Mouse (Mus musculus): ENCODE results near the gene Snrnp35. TPM values are rescaled to one million over a fixed set of nuclear protein-coding genes. Genes with fewer than 3 reads are reported as not detected.

Gene Snrnp35
- polyA plus RNA-seq, 1 experiment from 2014 or later = 25.6 TPM

DNA sequence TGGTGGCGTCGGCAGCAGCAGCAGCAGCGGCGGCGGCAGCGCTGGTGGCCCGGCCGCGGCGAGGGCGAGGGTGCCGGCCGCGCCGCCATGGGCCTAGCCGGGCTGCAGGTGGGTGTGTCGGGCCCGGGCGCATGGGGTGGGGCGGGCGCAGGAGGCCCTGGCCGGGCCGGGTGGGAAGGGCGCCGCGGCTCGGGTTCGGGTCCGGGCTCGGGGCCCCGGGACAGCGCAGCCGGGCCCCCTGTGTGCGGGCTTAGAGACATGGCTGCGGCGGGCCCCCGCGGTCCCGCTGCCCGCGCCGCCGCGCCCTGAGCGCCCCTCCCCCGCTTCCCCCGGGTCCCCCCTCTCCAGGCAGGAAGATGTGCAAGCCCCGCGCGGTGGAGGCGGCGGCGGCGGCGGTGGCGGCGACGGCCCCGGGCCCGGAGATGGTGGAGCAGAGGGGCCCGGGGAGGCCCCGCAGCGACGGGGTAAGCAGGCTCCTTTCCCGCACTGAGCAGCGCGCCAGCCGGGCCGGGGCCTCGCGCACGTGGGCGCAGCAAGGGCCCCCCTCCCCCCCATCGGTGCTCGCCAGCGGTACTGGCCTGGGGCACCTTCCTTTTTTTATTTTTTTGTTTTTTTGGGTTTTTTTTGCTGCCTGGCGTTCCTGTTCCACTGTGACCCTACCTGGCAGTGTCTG, 37.2 kb upstream of the Snrnp35 start:
- ATAC-seq (ENCODE audit: low read depth) = peak; percentile 64
- Histone ChIP-seq H3K9me3 (ENCODE audit: control insufficient read depth, low read length) (no peaks in the 10 kb centered on the region), H3K36me3 (ENCODE audit: control insufficient read depth, insufficient read depth, low read length) (peaks cover 27% of the 10 kb centered on the region), H3K9ac (ENCODE audit: low read length) (peak overlapping the region; percentile 89), H3K27me3 (ENCODE audit: control insufficient read depth, insufficient read depth, low read depth, low read length) (no peaks in the 10 kb centered on the region), H3K4me2 (ENCODE audit: low read depth, low read length) (peak overlapping the region; percentile 92), H3K27ac (ENCODE audit: low read length) (peak overlapping the region; percentile 88), H3K4me1 (replicated peaks; ENCODE audit: control insufficient read depth, insufficient read depth, low read length) (peaks cover 17% of the 10 kb centered on the region), H3K4me3 (ENCODE audit: low read length) (peak overlapping the region; percentile 86)
- under 1% methylated on average over 50 of the region's 77 CpGs for WGBS

DNA sequence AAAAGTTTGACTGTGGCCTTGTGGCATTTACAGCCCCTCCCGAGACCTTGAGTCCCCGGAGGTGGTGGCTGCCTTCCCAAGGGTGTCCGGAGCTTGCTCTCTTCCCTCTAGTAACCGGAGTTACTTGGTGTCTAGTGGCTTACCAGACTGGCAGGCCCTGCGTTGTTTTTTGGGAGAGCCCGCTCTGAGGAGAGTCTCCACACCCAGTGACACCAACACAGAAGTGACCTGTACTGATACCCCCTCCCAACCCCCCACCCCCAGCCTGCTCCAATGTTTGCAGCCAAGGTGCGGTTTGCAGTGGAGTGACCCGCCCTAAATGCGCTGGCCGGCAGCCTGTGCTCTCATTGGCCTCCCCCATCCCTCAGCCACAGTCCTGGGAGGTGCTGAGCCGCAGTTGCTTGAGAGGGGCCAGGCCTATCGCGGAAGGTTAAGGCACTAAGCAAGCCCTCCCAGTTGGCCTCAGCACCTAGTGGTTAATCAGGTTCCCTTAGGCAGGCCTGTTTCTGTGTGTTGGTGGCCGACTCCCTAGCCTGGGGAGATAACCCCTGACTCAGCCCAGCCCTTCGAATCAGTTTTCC, 36.5 kb upstream of the Snrnp35 start:
- Histone ChIP-seq H3K27ac (ENCODE audit: low read length) (peak overlapping the region; percentile 88), H3K27me3 (ENCODE audit: control insufficient read depth, insufficient read depth, low read depth, low read length) (no peaks in the 10 kb centered on the region), H3K4me2 (ENCODE audit: low read depth, low read length) (peak overlapping the region; percentile 92), H3K4me3 (ENCODE audit: low read length) (peak overlapping the region; percentile 86), H3K4me1 (replicated peaks; ENCODE audit: control insufficient read depth, insufficient read depth, low read length) (peaks cover 15% of the 10 kb centered on the region), H3K9ac (ENCODE audit: low read length) (peak overlapping the region; percentile 89), H3K36me3 (ENCODE audit: control insufficient read depth, insufficient read depth, low read length) (peaks cover 30% of the 10 kb centered on the region), H3K9me3 (ENCODE audit: control insufficient read depth, low read length) (no peaks in the 10 kb centered on the region)
- peak; percentile 80 for ATAC-seq (ENCODE audit: low read depth)
- 2% methylated on average over 15 of the region's 15 CpGs for WGBS

GRCm38 (mm10) chr5:124449494-124449893, 33.4 kb upstream of the Snrnp35 start:
- 70% methylated on average over 6 of the region's 6 CpGs for WGBS
- 0 out of 2 replicates have a peak overlapping the region, but pooled peaks have one; percentile 1 for H3K27ac ChIP-seq (ENCODE audit: low read length)
- H3K4me1 ChIP-seq (replicated peaks; ENCODE audit: control insufficient read depth, insufficient read depth, low read length) = peaks cover 14% of the 10 kb centered on the region
- H3K9me3 ChIP-seq (ENCODE audit: control insufficient read depth, low read length) = no peaks in the 10 kb centered on the region
- H3K36me3 ChIP-seq (ENCODE audit: control insufficient read depth, insufficient read depth, low read length) = peaks cover 47% of the 10 kb centered on the region
- ATAC-seq (ENCODE audit: low read depth) = no peak
- H3K9ac ChIP-seq (ENCODE audit: low read length) = no peak overlapping the region; the same call in 1 of the 2 replicates
- no peak overlapping the region for H3K4me2 ChIP-seq (ENCODE audit: low read depth, low read length)
- H3K4me3 ChIP-seq (ENCODE audit: low read length) = no peak overlapping the region
- H3K27me3 ChIP-seq (ENCODE audit: control insufficient read depth, insufficient read depth, low read depth, low read length) = no peaks in the 10 kb centered on the region

DNA sequence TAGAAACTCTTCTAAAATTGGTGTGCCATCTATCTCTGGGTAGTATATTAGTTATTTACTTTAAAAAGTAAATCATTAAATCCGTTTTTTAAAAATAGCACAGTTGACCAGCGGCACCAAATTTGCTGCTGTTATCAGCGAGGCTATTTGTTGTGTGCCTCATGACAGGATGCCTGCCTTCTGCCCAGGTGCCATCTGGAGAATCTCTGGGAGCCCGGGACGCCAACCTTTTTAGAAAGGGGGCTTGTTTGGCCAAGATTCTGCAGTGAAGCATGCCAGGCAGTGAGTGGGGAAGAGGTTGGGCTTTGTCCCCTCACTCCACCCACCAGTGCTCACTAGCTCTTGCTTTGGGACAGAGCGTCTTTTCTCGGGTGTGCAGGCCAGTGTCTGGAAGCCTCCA, 32.9 kb upstream of the Snrnp35 start:
- H3K36me3 ChIP-seq (ENCODE audit: control insufficient read depth, insufficient read depth, low read length) = peaks cover 50% of the 10 kb centered on the region
- 80% methylated on average over 7 of the region's 7 CpGs for WGBS
- no peak overlapping the region for H3K27ac ChIP-seq (ENCODE audit: low read length)
- no peaks in the 10 kb centered on the region for H3K27me3 ChIP-seq (ENCODE audit: control insufficient read depth, insufficient read depth, low read depth, low read length)
- ATAC-seq (ENCODE audit: low read depth) = no peak
- no peak overlapping the region for H3K9ac ChIP-seq (ENCODE audit: low read length)
- H3K4me1 ChIP-seq (replicated peaks; ENCODE audit: control insufficient read depth, insufficient read depth, low read length) = peaks cover 10% of the 10 kb centered on the region
- no peaks in the 10 kb centered on the region for H3K9me3 ChIP-seq (ENCODE audit: control insufficient read depth, low read length)
- no peak overlapping the region for H3K4me3 ChIP-seq (ENCODE audit: low read length)
- no peak overlapping the region for H3K4me2 ChIP-seq (ENCODE audit: low read depth, low read length)

DNA sequence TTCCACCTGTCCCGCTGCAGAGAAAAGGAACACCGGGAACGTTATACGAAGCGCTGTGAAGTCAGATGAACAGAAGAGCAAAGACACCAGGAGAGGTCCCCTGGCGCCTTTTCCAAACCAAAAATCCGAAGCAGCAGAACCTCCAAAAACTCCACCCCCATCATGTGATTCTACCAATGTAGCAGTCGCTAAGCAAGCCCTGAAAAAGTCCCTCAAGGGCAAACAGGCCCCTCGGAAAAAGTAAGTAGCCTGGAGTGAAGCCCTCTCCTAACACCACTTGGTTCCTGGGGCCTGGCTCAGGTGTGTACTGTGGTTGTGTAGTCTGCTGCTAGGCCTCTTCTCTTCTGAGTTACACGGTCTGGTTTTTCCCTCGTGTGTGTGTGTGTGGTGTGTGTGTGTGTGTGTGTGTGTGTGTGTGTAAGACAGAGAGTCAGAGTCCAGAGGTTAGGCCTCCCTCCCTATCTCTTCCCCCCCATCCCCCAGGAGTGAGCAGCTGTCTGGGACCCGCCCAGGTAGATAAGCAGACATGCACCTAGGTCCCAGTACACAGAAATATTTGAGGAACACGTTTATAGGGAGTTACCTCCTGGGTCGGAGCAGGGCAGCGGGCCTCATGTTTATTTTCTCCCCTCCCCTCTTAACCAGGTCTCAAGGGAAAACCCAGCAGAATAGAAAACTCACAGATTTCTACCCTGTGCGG, 32.1 kb upstream of the Snrnp35 start:
- H3K9ac ChIP-seq (ENCODE audit: low read length) = no peak overlapping the region
- no peak overlapping the region for H3K4me2 ChIP-seq (ENCODE audit: low read depth, low read length)
- peaks cover 53% of the 10 kb centered on the region for H3K36me3 ChIP-seq (ENCODE audit: control insufficient read depth, insufficient read depth, low read length)
- peaks cover 10% of the 10 kb centered on the region for H3K4me1 ChIP-seq (replicated peaks; ENCODE audit: control insufficient read depth, insufficient read depth, low read length)
- ATAC-seq (ENCODE audit: low read depth) = no peak
- H3K4me3 ChIP-seq (ENCODE audit: low read length) = no peak overlapping the region
- H3K27me3 ChIP-seq (ENCODE audit: control insufficient read depth, insufficient read depth, low read depth, low read length) = no peaks in the 10 kb centered on the region
- no peak overlapping the region for H3K27ac ChIP-seq (ENCODE audit: low read length)
- H3K9me3 ChIP-seq (ENCODE audit: control insufficient read depth, low read length) = no peaks in the 10 kb centered on the region
- 72% methylated on average over 16 of the region's 16 CpGs for WGBS

DNA sequence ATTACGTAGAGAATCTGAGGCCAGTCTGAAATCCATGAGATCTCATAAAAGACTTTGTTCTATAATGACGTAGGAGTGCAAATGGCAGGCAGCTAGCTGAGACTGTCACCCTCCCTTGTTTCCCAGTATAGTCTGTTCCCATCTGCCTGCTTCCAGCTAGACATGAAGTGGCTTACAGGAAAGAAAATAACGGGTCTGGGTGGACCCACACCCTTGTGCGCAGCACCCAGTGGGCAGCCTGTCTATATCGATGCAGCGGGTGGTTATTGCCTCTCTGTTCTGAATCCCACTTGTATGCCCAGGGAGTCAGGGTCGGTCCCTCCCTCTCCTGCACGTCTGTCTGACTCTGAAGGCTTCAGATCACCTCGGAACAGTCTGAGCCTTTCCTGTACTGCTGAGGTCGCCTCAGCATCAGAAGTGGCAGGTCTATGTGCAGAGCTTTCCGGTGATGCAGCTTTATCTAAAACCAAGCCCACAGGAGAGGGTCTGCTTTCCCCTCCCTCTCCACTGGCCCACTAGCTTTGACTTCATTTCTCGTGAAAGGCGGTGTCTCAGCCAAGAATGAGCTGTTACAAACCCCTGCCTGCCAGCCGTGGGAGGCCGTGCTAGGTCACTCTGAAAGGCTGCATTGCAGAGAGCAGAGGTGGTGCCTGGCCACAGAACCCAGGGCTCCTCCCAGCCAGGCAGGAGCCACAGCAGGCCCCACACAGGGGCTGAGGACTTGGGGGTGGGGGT, 30.3 kb upstream of the Snrnp35 start:
- no peak overlapping the region for H3K9ac ChIP-seq (ENCODE audit: low read length)
- peaks cover 68% of the 10 kb centered on the region for H3K36me3 ChIP-seq (ENCODE audit: control insufficient read depth, insufficient read depth, low read length)
- no peak for ATAC-seq (ENCODE audit: low read depth)
- no peak overlapping the region for H3K4me3 ChIP-seq (ENCODE audit: low read length)
- no peaks in the 10 kb centered on the region for H3K4me1 ChIP-seq (replicated peaks; ENCODE audit: control insufficient read depth, insufficient read depth, low read length)
- 81% methylated on average over 15 of the region's 15 CpGs for WGBS
- no peak overlapping the region for H3K4me2 ChIP-seq (ENCODE audit: low read depth, low read length)
- H3K9me3 ChIP-seq (ENCODE audit: control insufficient read depth, low read length) = no peaks in the 10 kb centered on the region
- no peak overlapping the region for H3K27ac ChIP-seq (ENCODE audit: low read length)
- no peaks in the 10 kb centered on the region for H3K27me3 ChIP-seq (ENCODE audit: control insufficient read depth, insufficient read depth, low read depth, low read length)

DNA sequence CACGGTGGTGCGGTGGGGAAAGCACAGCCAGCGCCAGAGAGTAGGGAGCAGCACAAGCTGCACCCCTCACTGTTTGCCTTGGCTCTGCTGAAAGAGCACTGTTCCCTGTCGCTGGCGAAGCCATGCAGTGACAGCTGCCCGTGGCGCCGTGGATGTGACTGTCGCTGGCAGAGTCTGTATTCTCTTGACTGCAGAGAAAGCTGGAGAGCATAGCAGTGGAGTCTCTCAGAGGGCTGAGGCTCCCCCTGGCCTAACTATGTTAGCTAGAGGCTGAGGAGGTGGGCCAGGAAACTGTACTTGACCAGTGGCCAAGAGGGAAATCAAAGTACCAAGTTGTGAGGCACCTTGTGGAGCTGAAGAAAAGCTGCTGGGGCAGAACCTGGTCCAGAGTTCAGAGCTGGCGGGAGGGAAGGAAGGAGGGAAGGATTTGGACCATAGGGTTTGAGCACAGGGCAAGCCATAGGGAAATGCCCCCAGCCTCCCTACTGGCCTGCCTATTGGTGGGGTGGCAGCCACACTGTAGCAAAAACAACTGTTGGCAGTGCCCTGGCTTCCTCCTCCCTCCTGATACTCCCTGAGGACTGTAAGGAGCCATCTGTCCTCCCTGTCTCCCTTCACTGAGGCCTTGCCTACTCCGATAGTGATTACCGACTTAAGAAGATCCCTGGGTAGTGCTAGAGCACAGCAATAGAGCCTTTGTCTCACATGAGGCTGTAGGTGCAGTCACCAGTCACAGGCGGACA, 29.4 kb upstream of the Snrnp35 start:
- WGBS = 86% methylated on average over 13 of the region's 13 CpGs

GRCm38 (mm10) chr5:124454082-124454419, 28.9 kb upstream of the Snrnp35 start:
- no peaks in the 10 kb centered on the region for H3K9me3 ChIP-seq (ENCODE audit: control insufficient read depth, low read length)
- no peak overlapping the region for H3K27ac ChIP-seq (ENCODE audit: low read length)
- no peaks in the 10 kb centered on the region for H3K4me1 ChIP-seq (replicated peaks; ENCODE audit: control insufficient read depth, insufficient read depth, low read length)
- 58% methylated on average over 1 of the region's 1 CpGs for WGBS
- peaks cover 67% of the 10 kb centered on the region for H3K36me3 ChIP-seq (ENCODE audit: control insufficient read depth, insufficient read depth, low read length)
- no peak overlapping the region for H3K4me2 ChIP-seq (ENCODE audit: low read depth, low read length)
- H3K4me3 ChIP-seq (ENCODE audit: low read length) = no peak overlapping the region
- no peaks in the 10 kb centered on the region for H3K27me3 ChIP-seq (ENCODE audit: control insufficient read depth, insufficient read depth, low read depth, low read length)
- no peak overlapping the region for H3K9ac ChIP-seq (ENCODE audit: low read length)
- ATAC-seq (ENCODE audit: low read depth) = no peak

More for the DNA sequence above, 29.4 kb upstream of the Snrnp35 start:
- Histone ChIP-seq H3K36me3 (ENCODE audit: control insufficient read depth, insufficient read depth, low read length) (peaks cover 66% of the 10 kb centered on the region), H3K4me2 (ENCODE audit: low read depth, low read length) (no peak overlapping the region), H3K9ac (ENCODE audit: low read length) (no peak overlapping the region), H3K9me3 (ENCODE audit: control insufficient read depth, low read length) (no peaks in the 10 kb centered on the region), H3K27me3 (ENCODE audit: control insufficient read depth, insufficient read depth, low read depth, low read length) (no peaks in the 10 kb centered on the region), H3K27ac (ENCODE audit: low read length) (no peak overlapping the region), H3K4me1 (replicated peaks; ENCODE audit: control insufficient read depth, insufficient read depth, low read length) (no peaks in the 10 kb centered on the region), H3K4me3 (ENCODE audit: low read length) (no peak overlapping the region)
- ATAC-seq (ENCODE audit: low read depth) = no peak

All from lung, embryonic 16.5 days (tissue).